Mouse (Mus musculus) MEL (cell line): ENCODE results near the gene Msantd3. TPM values are rescaled to one million over a fixed set of nuclear protein-coding genes. Genes with fewer than 3 reads are reported as not detected.

Experiments used
- DNase-seq: peaks from one replicate; pipeline ENCODE4 v3.0.0; 2011; ENCODE audit warnings: low read depth, low spot score
- H3K27ac ChIP-seq: 2 replicates; pipeline ENCODE4 v1.5.1; 2012; ENCODE audit warnings: low read depth, mild to moderate bottlenecking, control low read depth, low read length, moderate library complexity; ENCODE audit not compliant: control insufficient read depth
- H3K27me3 ChIP-seq, 2 experiments: fragments of 150-350 bp in 1 of 2; sonication (generic) in 1 of 2; 2 replicates each; pipeline ENCODE4 v1.6.1; 2012; ENCODE audit warnings: low read length in 2 of 2, mild to moderate bottlenecking in 2 of 2, improper control_type of control experiment in 1 of 2, moderate library complexity in 1 of 2; ENCODE audit not compliant: insufficient read depth in 2 of 2, control insufficient read depth in 1 of 2
- H3K36me3 ChIP-seq, 2 experiments: 2 replicates each; pipeline ENCODE4 v1.6.1; 2012 to 2014; ENCODE audit warnings: low read length in 2 of 2, improper control_type of control experiment in 1 of 2, inconsistent platforms in 1 of 2, mild to moderate bottlenecking in 1 of 2; ENCODE audit not compliant: insufficient read depth in 2 of 2, control insufficient read depth in 1 of 2
- H3K4me1 ChIP-seq, 2 experiments: fragments of 150-350 bp in 1 of 2; sonication (generic) in 1 of 2; 2 replicates each; pipeline ENCODE4 v1.6.1; 2012; ENCODE audit warnings: low read length in 2 of 2, improper control_type of control experiment in 1 of 2, mild to moderate bottlenecking in 1 of 2; ENCODE audit not compliant: insufficient read depth in 2 of 2, control insufficient read depth in 1 of 2
- H3K4me3 ChIP-seq, 2 experiments: fragments of 150-350 bp in 1 of 2; sonication (generic) in 1 of 2; 2 replicates each; pipeline ENCODE4 v1.5.1; 2012; ENCODE audit warnings: low read depth in 2 of 2, low read length in 2 of 2, mild to moderate bottlenecking in 2 of 2, moderate library complexity in 2 of 2, control low read depth in 1 of 2, improper control_type of control experiment in 1 of 2; ENCODE audit not compliant: control insufficient read depth in 1 of 2, insufficient read depth in 1 of 2
- H3K79me2 ChIP-seq: 2 replicates; pipeline ENCODE4 v1.6.1; 2012; ENCODE audit warnings: mild to moderate bottlenecking, low read length, moderate library complexity; ENCODE audit not compliant: control insufficient read depth, poor library complexity, insufficient read depth
- H3K9ac ChIP-seq: 2 replicates; pipeline ENCODE4 v1.6.1; 2012; ENCODE audit warnings: low read depth, mild to moderate bottlenecking, control low read depth, low read length, moderate library complexity; ENCODE audit not compliant: control insufficient read depth, poor library complexity, severe bottlenecking
- H3K9me3 ChIP-seq: fragments of 150-350 bp; sonication (generic); replicated peaks from 2 replicates; pipeline ENCODE4 v1.6.1; 2012; ENCODE audit warnings: mild to moderate bottlenecking, low read length, improper control_type of control experiment, moderate library complexity; ENCODE audit not compliant: insufficient read depth
- BHLHE40 ChIP-seq: IDR thresholded peaks from 2 replicates; pipeline ENCODE4 v1.6.1; 2012; ENCODE audit warnings: low read depth, mild to moderate bottlenecking, inconsistent platforms, low read length, improper control_type of control experiment, borderline replicate concordance
- CHD1 ChIP-seq: IDR thresholded peaks from 2 replicates; pipeline ENCODE4 v1.6.1; 2012; ENCODE audit warnings: low read depth, mild to moderate bottlenecking, inconsistent platforms, low read length, improper control_type of control experiment
- E2F4 ChIP-seq: IDR thresholded peaks from 2 replicates; pipeline ENCODE4 v1.6.1; 2011; ENCODE audit warnings: low read depth, low read length, improper control_type of control experiment, borderline replicate concordance
- ELF1 ChIP-seq: IDR thresholded peaks from 2 replicates; pipeline ENCODE4 v1.6.1; 2014; ENCODE audit warnings: low read depth, mild to moderate bottlenecking, inconsistent platforms, low read length, improper control_type of control experiment, moderate library complexity
- ETS1 ChIP-seq: IDR thresholded peaks from 2 replicates; pipeline ENCODE4 v1.6.1; 2012; ENCODE audit warnings: low read depth, mild to moderate bottlenecking, inconsistent platforms, low read length, improper control_type of control experiment, moderate library complexity
- GABPA ChIP-seq: IDR thresholded peaks from 2 replicates; pipeline ENCODE4 v1.6.1; 2012; ENCODE audit warnings: low read depth, mild to moderate bottlenecking, inconsistent platforms, low read length, improper control_type of control experiment, moderate library complexity
- GATA1 ChIP-seq: IDR thresholded peaks from 2 replicates; pipeline ENCODE4 v1.6.1; 2011; ENCODE audit warnings: low read depth, low read length, improper control_type of control experiment
- HCFC1 ChIP-seq: IDR thresholded peaks from 2 replicates; pipeline ENCODE4 v1.6.1; 2012; ENCODE audit warnings: low read depth, mild to moderate bottlenecking, inconsistent platforms, low read length, improper control_type of control experiment, moderate library complexity
- JUND ChIP-seq: IDR thresholded peaks from 2 replicates; pipeline ENCODE4 v1.6.1; 2011; ENCODE audit warnings: low read depth, mild to moderate bottlenecking, improper control_type of control experiment, low read length
- MAZ ChIP-seq: IDR thresholded peaks from 2 replicates; pipeline ENCODE4 v1.6.1; 2012; ENCODE audit warnings: low read depth, mild to moderate bottlenecking, inconsistent platforms, low read length, improper control_type of control experiment
- MEF2A ChIP-seq: IDR thresholded peaks from 2 replicates; pipeline ENCODE4 v1.6.1; 2014; ENCODE audit warnings: low read depth, mild to moderate bottlenecking, inconsistent platforms, low read length, improper control_type of control experiment; ENCODE audit not compliant: poor library complexity, insufficient replicate concordance, severe bottlenecking; ENCODE audit errors: extremely low read depth
- MYC ChIP-seq: IDR thresholded peaks from 2 replicates; pipeline ENCODE4 v1.6.1; 2011; ENCODE audit warnings: low read depth, mild to moderate bottlenecking, low read length, improper control_type of control experiment, moderate library complexity
- NELFE ChIP-seq: IDR thresholded peaks from 2 replicates; pipeline ENCODE4 v1.6.1; 2011; ENCODE audit warnings: low read depth, low read length, improper control_type of control experiment
- NRF1 ChIP-seq: IDR thresholded peaks from 2 replicates; pipeline ENCODE4 v1.6.1; 2014; ENCODE audit warnings: low read depth, mild to moderate bottlenecking, inconsistent platforms, low read length, improper control_type of control experiment, moderate library complexity; ENCODE audit not compliant: poor library complexity, insufficient read depth, severe bottlenecking
- POLR2A ChIP-seq, 2 experiments: IDR thresholded peaks; 2 replicates each; pipeline ENCODE4 v1.6.1; 2011 to 2012; ENCODE audit warnings: low read length in 2 of 2, mild to moderate bottlenecking in 2 of 2, control low read depth in 1 of 2, improper control_type of control experiment in 1 of 2, low read depth in 1 of 2, moderate library complexity in 1 of 2; ENCODE audit not compliant: control insufficient read depth in 1 of 2, insufficient read depth in 1 of 2, poor library complexity in 1 of 2
- RAD21 ChIP-seq: IDR thresholded peaks from 2 replicates; pipeline ENCODE4 v1.6.1; 2011; ENCODE audit warnings: mild to moderate bottlenecking, low read depth, low read length, improper control_type of control experiment
- SIN3A ChIP-seq: IDR thresholded peaks from 2 replicates; pipeline ENCODE4 v1.6.1; 2012; ENCODE audit warnings: low read length, improper control_type of control experiment, inconsistent platforms
- SMC3 ChIP-seq: IDR thresholded peaks from 2 replicates; pipeline ENCODE4 v1.6.1; 2011; ENCODE audit warnings: low read depth, low read length, improper control_type of control experiment
- TAL1 ChIP-seq: IDR thresholded peaks from 2 replicates; pipeline ENCODE4 v1.6.1; 2012; ENCODE audit warnings: mild to moderate bottlenecking, inconsistent platforms, low read length, moderate library complexity, mixed read lengths
- USF1 ChIP-seq: IDR thresholded peaks from 2 replicates; pipeline ENCODE4 v1.6.1; 2014; ENCODE audit warnings: low read depth, mild to moderate bottlenecking, inconsistent platforms, low read length, improper control_type of control experiment, moderate library complexity
- USF2 ChIP-seq, 2 experiments: IDR thresholded peaks; 2 replicates each; pipeline ENCODE4 v1.6.1; 2011 to 2012; ENCODE audit warnings: improper control_type of control experiment in 2 of 2, low read length in 2 of 2, borderline replicate concordance in 1 of 2, inconsistent platforms in 1 of 2, low read depth in 1 of 2, mild to moderate bottlenecking in 1 of 2; ENCODE audit not compliant: insufficient read depth in 1 of 2
- ZC3H11A ChIP-seq: IDR thresholded peaks from 2 replicates; pipeline ENCODE4 v1.6.1; 2012; ENCODE audit warnings: low read depth, mild to moderate bottlenecking, inconsistent platforms, low read length, improper control_type of control experiment
- ZMIZ1 ChIP-seq: IDR thresholded peaks from 2 replicates; pipeline ENCODE4 v1.6.1; 2012; ENCODE audit warnings: low read depth, mild to moderate bottlenecking, inconsistent platforms, low read length, improper control_type of control experiment, moderate library complexity
- ZNF384 ChIP-seq: IDR thresholded peaks from 2 replicates; pipeline ENCODE4 v1.6.1; 2012; ENCODE audit warnings: low read depth, mild to moderate bottlenecking, inconsistent platforms, low read length, improper control_type of control experiment
- polyA plus RNA-seq, 2 experiments: library from polyadenylated mRNA; stranded (reverse) in 1 of 2; unstranded in 1 of 2; fragments of >175 nt in 1 of 2; fragments of >200 nt in 1 of 2; gene quantifications; 2 replicates each; pipeline versions ENCODE4 v1.2.1 to v1.2.4; 2012; ENCODE audit warnings: low replicate concordance in 2 of 2, low read depth in 1 of 2; ENCODE audit not compliant: insufficient read length in 2 of 2, insufficient read depth in 1 of 2, missing spikeins in 1 of 2
- total RNA-seq: library from RNA; depleted of rRNA; stranded (reverse); fragments of 300-350 nt; gene quantifications from 2 replicates; pipeline ENCODE4 v1.2.3, GENCODE M21; 2012

Msantd3 gene
- total and polyA plus RNA-seq, 3 experiments, result not detected

GRCm38 (mm10) chr4:48605650-48606049 lies 65.9 kb downstream of the Msantd3 start:
- TF ChIP-seq MAZ (no peak), GABPA (no peak), HCFC1 (no peak), TAL1 (no peak), MYC (no peak), NELFE (no peak), GATA1 (no peak), NRF1 (no peak)
- Histone ChIP-seq H3K79me2 (no peaks in the 10 kb centered on the region), H3K27ac (no peak overlapping the region), H3K4me1 (no peaks in the 10 kb centered on the region), H3K27me3 (no peaks in the 10 kb centered on the region; a peak in 1 of 4 replicates), H3K9ac (no peak overlapping the region), H3K36me3 (no peaks in the 10 kb centered on the region), H3K9me3 (no peaks in the 10 kb centered on the region), H3K4me3 (no peak overlapping the region)
- DNase-seq, result no peak

GRCm38 (mm10) chr4:48609485-48609884 lies 69.8 kb downstream of the Msantd3 start:
- Histone ChIP-seq H3K9ac (no peak overlapping the region), H3K4me1 (no peaks in the 10 kb centered on the region), H3K27me3 (no peaks in the 10 kb centered on the region; a peak in 1 of 4 replicates), H3K9me3 (no peaks in the 10 kb centered on the region), H3K36me3 (no peaks in the 10 kb centered on the region), H3K79me2 (no peaks in the 10 kb centered on the region), H3K4me3 (no peak overlapping the region), H3K27ac (no peak overlapping the region)
- no peak for DNase-seq
- TF ChIP-seq TAL1 (no peak), SIN3A (no peak), ETS1 (no peak), ZC3H11A (no peak)

- no peaks in the 10 kb centered on the region for H3K4me1 ChIP-seq
- no peaks in the 10 kb centered on the region; a peak in 1 of 4 replicates for H3K27me3 ChIP-seq
- TF ChIP-seq MEF2A (no peak), HCFC1 (no peak), ZMIZ1 (no peak), MAZ (no peak), NELFE (no peak), USF1 (no peak), SMC3 (no peak), BHLHE40 (no peak), MYC (no peak), ELF1 (no peak), POLR2A (IDR thresholded peaks at IDR 0.05; ENCODE audit: control insufficient read depth in 1 of 2, insufficient read depth in 1 of 2, low read depth in 1 of 2, low read length in 2 of 2, poor library complexity in 1 of 2) (no peak), CHD1 (no peak), ETS1 (no peak), RAD21 (no peak), GATA1 (no peak), TAL1 (no peak), E2F4 (no peak), ZNF384 (no peak), JUND (no peak), USF2 (IDR thresholded peaks at IDR 0.05; ENCODE audit: borderline replicate concordance in 1 of 2, insufficient read depth in 1 of 2, low read depth in 1 of 2, low read length in 2 of 2) (no peak)
- H3K36me3 ChIP-seq, result no peaks in the 10 kb centered on the region
- no peak overlapping the region for H3K27ac ChIP-seq
- H3K9me3 ChIP-seq, result no peaks in the 10 kb centered on the region
- DNase-seq, result no peak
- H3K9ac ChIP-seq, result no peak overlapping the region
- H3K79me2 ChIP-seq, result no peaks in the 10 kb centered on the region
- no peak overlapping the region for H3K4me3 ChIP-seq
Observed at GRCm38 (mm10) chr4:48610251-48610650, 70.5 kb downstream of the Msantd3 start.
